Comparison of ENCODE assay signal across 7 mouse cellular contexts in genomic region chr5:124327510-124328364, GRCm38 (mm10). TPM values are rescaled to one million over a fixed set of nuclear protein-coding genes. Genes with fewer than 3 reads are reported as not detected.
DNase-seq lines count a peak whose midpoint lies in the region; ATAC-seq lines count a peak whose summit lies in the region.

Mphosph9 (minus strand) TSS chr5:124327972.
2810006K23Rik (plus strand) TSS chr5:124328089.

- H3K9ac ChIP-seq in embryonic facial prominence, embryonic 11.5 days (replicated peaks; ENCODE audit: low read length) = peak within 1 kb of the TSS; percentile 68
- peak within 1 kb of the TSS; percentile 75 for H3K9ac ChIP-seq in midbrain, embryonic 13.5 days (replicated peaks)

- no peaks in the 10 kb centered on the region for H3K9me3 ChIP-seq in embryonic facial prominence, embryonic 11.5 days (replicated peaks; ENCODE audit: control insufficient read depth, low read length)
- H3K9me3 ChIP-seq in limb, embryonic 10.5 days (replicated peaks) = no peaks in the 10 kb centered on the region
- no peaks in the 10 kb centered on the region for H3K9me3 ChIP-seq in midbrain, embryonic 13.5 days

- no peaks in the 10 kb centered on the region for H3K27me3 ChIP-seq in embryonic facial prominence, embryonic 11.5 days (ENCODE audit: control insufficient read depth, insufficient read depth, low read length)
- H3K27me3 ChIP-seq in limb, embryonic 10.5 days (ENCODE audit: low read depth, poor library complexity, severe bottlenecking) = no peaks in the 10 kb centered on the region
- H3K27me3 ChIP-seq in midbrain, embryonic 13.5 days = no peaks in the 10 kb centered on the region

- WGBS in embryonic facial prominence, embryonic 11.5 days = 0% methylated on average over 72 of the region's 72 CpGs
- WGBS in limb, embryonic 10.5 days = under 1% methylated on average over 72 of the region's 72 CpGs
- under 1% methylated on average over 72 of the region's 72 CpGs for WGBS in midbrain, embryonic 13.5 days

- ATAC-seq in embryonic facial prominence, embryonic 11.5 days (replicated peaks; ENCODE audit: insufficient number of reproducible peaks, low FRiP score, low TSS enrichment, low read depth) = peak; percentile 97
- ATAC-seq in granulocyte monocyte progenitor cell, adult 5-6 weeks (replicated peaks; ENCODE audit: poor library complexity, severe bottlenecking) = peak; percentile 88
- ATAC-seq in midbrain, embryonic 13.5 days = peak; percentile 97

- peak within 1 kb of the TSS; percentile 82 for H3K27ac ChIP-seq in embryonic facial prominence, embryonic 11.5 days (replicated peaks; ENCODE audit: low read depth, low read length)
- H3K27ac ChIP-seq in limb, embryonic 10.5 days = peak within 1 kb of the TSS; percentile 97
- peak within 1 kb of the TSS; percentile 96 for H3K27ac ChIP-seq in midbrain, embryonic 13.5 days

- DNase-seq in adrenal gland, postnatal 14 days = peak; percentile 100
- DNase-seq in embryonic facial prominence, embryonic 11.5 days (ENCODE audit: low spot score) = peak; percentile 100
- DNase-seq in kidney, adult 11 months = peak; percentile 100
- peak; percentile 99 for DNase-seq in limb, embryonic 10.5 days (ENCODE audit: low spot score)
- peak; percentile 99 for DNase-seq in spleen, adult 12 weeks (ENCODE audit: low spot score)

- H3K4me3 ChIP-seq in embryonic facial prominence, embryonic 11.5 days (ENCODE audit: low read depth, low read length) = peak within 1 kb of the TSS; percentile 49
- peak within 1 kb of the TSS; percentile 71 for H3K4me3 ChIP-seq in limb, embryonic 10.5 days
- H3K4me3 ChIP-seq in midbrain, embryonic 13.5 days (replicated peaks) = peak within 1 kb of the TSS; percentile 59

- no peaks in the 10 kb centered on the region for H3K36me3 ChIP-seq in embryonic facial prominence, embryonic 11.5 days (replicated peaks; ENCODE audit: control insufficient read depth, insufficient read depth, low read depth, low read length)
- peaks cover 20% of the 10 kb centered on the region for H3K36me3 ChIP-seq in limb, embryonic 10.5 days
- H3K36me3 ChIP-seq in midbrain, embryonic 13.5 days = peaks cover 9% of the 10 kb centered on the region; the same call in 1 of the 2 replicates

- H3K4me1 ChIP-seq in embryonic facial prominence, embryonic 11.5 days (ENCODE audit: control insufficient read depth, insufficient read depth, low read length) = no peaks in the 10 kb centered on the region
- peaks cover 20% of the 10 kb centered on the region for H3K4me1 ChIP-seq in limb, embryonic 10.5 days
- peaks cover 30% of the 10 kb centered on the region for H3K4me1 ChIP-seq in midbrain, embryonic 13.5 days (replicated peaks)

- H3K4me2 ChIP-seq in embryonic facial prominence, embryonic 11.5 days (ENCODE audit: low read depth, low read length) = peak within 1 kb of the TSS; percentile 74
- peak within 1 kb of the TSS; percentile 94 for H3K4me2 ChIP-seq in midbrain, embryonic 13.5 days (replicated peaks)

RNA-seq across cellular contexts. Expression of gene Mphosph9, which starts in this region (rescaled TPM):
- 6.6 and 7.7 TPM in 2 replicates for total RNA-seq in adrenal gland, postnatal 14 days (2021)
- polyA plus RNA-seq in embryonic facial prominence, embryonic 11.5 days (2014; fragmentation: Nextera tagmentation; extraction: Ambion mirVana) = 14.7 and 17.4 TPM in 2 replicates
- 15.9 and 20.8 TPM in 2 replicates for total RNA-seq in granulocyte monocyte progenitor cell, adult 5-6 weeks (2014; fragmentation: Nextera tagmentation)
- 20.0 and 20.4 TPM in 2 replicates for total RNA-seq in granulocyte monocyte progenitor cell, adult 5-6 weeks (2017)
- 21.8 and 23.5 TPM in 2 replicates for polyA plus RNA-seq in limb, embryonic 10.5 days (2016; fragmentation: Nextera tagmentation; extraction: Ambion mirVana)
- polyA plus RNA-seq in midbrain, embryonic 13.5 days (2015; fragmentation: Nextera tagmentation; extraction: Ambion mirVana) = 15.4 and 16.5 TPM in 2 replicates

RNA-seq across cellular contexts. Expression of gene 2810006K23Rik, which starts in this region (rescaled TPM):
- 12.9 and 13.7 TPM in 2 replicates for total RNA-seq in adrenal gland, postnatal 14 days (2021)
- 14.7 and 15.8 TPM in 2 replicates for polyA plus RNA-seq in embryonic facial prominence, embryonic 11.5 days (2014; fragmentation: Nextera tagmentation; extraction: Ambion mirVana)
- 11.3 and 15.5 TPM in 2 replicates for total RNA-seq in granulocyte monocyte progenitor cell, adult 5-6 weeks (2014; fragmentation: Nextera tagmentation)
- total RNA-seq in granulocyte monocyte progenitor cell, adult 5-6 weeks (2017) = 16.8 and 21.7 TPM in 2 replicates
- 18.0 and 20.0 TPM in 2 replicates for polyA plus RNA-seq in limb, embryonic 10.5 days (2016; fragmentation: Nextera tagmentation; extraction: Ambion mirVana)
- polyA plus RNA-seq in midbrain, embryonic 13.5 days (2015; fragmentation: Nextera tagmentation; extraction: Ambion mirVana) = 15.9 and 16.7 TPM in 2 replicates

Comparison
In these comparisons a context has a peak if more than half of its experiments do, and no peak if none do; other contexts are left out.
1. Peak in every context shown above with its lines: DNase-seq, ATAC-seq, H3K4me3 ChIP-seq and H3K27ac ChIP-seq.